Mouse (Mus musculus) left cerebral cortex, adult 9 months (tissue): Measurements from ENCODE around the gene Cdc42bpb.

Experiments
- DNase-seq, 2 experiments: peaks; one replicate each; pipeline ENCODE4 v3.0.0; 2022; ENCODE audit warnings: low spot score in 2 of 2

The Cdc42bpb gene

DNA sequence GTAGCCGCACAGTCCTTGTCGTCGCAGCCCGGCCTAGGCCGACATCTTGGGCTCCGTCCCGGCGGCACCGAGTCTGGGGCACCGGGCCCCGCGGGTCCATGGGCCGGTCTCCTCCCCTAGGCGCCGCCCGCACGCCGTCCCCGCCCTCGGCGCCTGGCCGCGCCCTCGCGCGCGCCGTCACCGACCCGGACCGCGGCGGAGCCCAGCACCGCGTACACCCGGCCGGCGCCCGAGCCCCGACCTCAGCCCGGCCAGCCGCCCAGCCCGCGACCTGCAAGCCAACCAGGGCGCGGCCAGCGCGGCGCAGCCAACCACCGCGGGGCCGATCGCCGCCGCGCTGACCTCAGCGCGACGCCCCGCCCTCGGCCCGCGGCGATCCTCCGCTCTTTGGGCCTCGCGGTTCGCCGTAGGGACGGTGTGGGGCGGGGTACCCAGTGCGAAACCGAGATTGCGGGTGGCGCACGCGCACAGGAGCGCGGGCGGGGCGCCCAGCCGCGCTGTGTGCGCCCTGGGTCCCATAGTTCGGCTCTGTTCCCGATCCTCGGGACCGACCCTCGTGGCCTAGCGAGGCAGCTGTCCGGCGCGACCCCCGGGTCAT is at the start of gene Cdc42bpb:
TSS of gene Cdc42bpb (minus strand) at position 343 of the 598 bp plus-strand sequence.
- peak; percentile 83 to 92 for DNase-seq

DNA sequence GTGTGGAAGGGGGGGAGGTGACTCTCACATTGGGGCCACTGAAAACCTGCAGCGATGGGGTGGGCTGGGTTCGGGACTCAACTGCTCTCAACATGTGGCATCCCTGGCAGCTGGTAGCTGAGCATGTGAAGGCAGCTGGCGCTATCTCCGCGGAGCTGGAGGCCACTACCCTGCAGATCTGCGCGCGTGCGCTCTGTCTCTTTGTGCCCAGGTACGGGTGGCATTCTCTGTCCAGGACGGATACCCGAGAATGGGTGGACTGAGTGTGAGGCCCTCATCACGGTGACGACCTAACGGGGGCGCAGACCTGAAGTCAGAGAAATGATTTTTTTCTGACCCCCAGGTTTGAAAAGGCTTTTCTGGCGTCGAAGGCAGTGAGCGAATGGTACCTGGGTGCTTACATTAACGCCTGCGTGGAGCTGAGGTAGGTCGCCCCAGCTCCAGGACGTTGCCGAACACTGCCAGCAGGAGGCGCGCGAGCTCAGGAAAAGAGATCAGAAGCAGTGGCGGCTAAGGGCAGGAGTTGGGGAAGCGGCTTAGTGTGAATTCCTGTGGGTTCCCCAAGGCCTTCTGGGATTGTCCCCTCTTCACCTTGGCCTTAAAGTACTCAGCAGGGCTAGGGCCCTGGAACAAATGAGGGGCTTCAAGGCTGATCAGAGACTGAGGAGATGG is 48.4 kb upstream of the Cdc42bpb start:
- peak; percentile 48 to 96 for DNase-seq

DNA sequence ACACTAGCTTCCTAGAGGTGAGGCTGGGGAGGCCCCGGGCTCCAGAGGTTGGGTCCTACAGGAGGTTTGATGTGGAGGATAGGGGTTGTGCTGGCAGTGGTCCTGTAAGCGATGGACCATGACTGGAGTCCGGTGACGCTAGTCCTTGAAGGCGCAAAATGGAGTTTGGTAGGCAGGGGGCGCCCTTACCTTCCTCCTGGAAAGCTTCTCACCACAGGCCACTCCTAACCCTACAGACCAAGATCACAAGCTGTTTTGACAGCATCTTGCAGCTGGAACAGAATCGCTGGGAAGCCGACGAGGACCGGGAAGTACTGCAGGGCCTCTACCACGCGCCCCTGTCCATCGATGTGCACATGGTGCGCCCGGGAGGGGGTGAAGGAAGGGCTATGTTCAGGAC is 47.7 kb upstream of the Cdc42bpb start:
- DNase-seq = peak in 1 of 2 experiments; percentile 88

DNA sequence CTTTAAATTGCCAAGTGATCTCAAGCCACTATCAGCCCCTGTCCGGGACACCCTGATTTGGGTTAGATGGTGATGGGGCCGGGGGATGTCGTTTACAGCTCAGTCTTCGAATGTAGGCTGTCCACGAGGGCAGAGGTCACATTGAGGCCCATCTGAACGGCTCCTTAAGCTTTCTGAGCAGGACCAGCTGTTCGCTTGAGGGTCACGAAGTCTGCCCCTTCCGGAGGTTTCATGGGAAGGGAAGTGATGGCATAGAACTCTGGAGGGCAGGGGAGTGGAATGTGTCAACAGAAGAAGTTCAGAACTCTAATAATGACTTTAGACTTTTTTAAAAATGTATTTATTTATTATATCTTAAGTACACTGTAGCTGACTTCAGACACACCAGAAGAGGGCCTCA is 47.0 kb upstream of the Cdc42bpb start:
- no peak for DNase-seq

DNA sequence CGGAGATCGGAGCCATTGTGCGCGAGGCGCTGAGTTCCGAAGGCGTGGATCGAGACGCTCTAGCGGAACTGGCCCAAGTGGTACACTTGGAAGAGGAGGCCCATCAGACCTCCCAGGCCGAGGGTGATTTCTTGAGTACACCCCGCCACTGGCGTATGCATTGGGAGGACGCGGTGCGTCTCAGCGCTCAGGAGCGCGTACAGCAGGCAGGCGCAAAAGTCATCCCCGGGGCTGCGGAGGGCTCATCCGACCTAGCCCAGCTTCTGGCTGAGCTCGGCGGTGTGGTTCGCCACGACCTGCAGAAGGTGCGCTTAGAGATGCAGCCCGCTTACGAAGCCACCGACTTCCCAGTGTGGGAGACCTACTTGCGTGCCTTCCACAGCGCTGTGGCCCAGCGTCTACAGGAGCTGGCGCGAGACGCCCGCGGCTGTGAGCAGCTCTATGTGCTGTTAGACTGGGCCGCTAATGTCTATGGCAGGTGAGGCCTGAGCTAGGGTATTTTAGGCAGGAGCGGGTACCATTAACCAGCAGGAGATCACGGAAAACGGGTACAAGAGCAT is 46.1 kb upstream of the Cdc42bpb start:
- DNase-seq = no peak

DNA sequence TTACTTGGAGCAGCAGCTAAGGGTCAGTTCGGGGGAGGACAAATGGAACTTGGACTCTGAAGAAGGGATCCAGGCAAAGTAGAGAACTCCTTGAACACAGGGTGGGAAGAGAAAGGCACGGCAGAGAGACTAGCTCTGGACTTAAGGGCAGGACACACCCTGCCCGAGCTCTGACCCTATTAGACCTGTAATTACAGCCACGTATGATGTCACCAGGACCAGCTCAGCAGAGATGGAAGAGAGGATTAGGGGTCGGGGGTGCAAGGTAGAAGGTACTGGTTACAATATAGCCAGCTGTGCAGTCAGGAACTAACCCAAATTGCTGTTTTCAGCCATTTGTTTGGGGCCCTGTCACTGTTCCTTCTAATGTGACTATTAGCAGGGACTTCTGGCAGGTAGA is 45.3 kb upstream of the Cdc42bpb start:
- no peak for DNase-seq

DNA sequence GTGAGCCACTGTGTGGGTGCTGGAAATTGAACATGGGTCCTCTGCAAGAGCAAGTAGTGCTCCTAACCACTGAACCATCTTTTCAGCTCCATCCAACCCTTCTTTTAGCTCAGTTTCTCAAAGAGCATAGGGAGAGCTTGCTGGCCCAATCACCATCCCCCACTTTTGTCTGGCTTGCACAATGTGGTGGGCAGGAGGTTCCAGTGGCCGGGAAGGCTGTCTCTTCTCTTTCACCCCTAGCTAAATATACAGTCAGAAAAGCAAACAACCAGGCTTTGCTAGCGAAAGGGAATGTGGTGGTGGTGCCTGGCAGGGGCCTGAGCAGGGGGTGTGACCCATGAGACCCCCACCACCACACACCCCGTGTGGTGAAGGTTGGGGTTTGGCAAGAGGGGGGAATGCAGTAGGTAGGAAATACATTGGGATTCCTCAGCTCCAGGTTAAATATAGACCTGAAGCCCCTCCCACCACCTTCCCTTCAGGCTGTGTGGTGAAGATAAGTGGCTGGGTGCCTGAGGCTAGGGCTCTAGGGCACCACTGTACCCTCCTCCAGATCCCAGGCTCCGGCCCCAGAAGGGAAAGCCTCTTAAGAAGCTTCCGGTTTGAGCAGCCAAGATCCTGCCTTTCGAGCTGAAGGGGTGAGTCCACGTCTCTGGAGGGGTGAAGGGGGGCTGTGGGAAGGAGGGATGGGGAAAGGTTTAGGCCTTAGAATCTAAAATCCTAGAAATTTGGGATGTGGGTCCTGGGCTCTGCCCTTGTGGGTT is 43.6 kb upstream of the Cdc42bpb start:
- DNase-seq = no peak

DNA sequence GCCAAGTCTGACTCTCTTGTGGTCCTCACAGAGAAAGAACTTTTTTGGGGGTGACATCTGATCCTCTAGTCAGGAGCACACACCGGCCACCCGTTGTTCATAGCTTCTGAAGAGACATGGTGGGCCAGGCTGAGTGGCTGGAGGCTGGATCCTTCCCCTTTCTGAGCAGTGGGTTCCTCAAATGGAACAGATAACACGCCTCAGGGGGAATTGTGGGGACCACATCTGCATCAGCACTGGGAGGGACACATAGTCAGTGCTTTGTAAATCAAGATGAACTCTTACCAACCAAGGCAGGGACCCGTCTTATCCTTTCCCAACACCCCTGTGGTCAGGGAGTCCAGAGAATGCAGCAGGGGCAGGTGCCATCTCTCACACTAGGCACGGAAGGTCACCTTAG is 42.4 kb upstream of the Cdc42bpb start:
- no peak for DNase-seq

DNA sequence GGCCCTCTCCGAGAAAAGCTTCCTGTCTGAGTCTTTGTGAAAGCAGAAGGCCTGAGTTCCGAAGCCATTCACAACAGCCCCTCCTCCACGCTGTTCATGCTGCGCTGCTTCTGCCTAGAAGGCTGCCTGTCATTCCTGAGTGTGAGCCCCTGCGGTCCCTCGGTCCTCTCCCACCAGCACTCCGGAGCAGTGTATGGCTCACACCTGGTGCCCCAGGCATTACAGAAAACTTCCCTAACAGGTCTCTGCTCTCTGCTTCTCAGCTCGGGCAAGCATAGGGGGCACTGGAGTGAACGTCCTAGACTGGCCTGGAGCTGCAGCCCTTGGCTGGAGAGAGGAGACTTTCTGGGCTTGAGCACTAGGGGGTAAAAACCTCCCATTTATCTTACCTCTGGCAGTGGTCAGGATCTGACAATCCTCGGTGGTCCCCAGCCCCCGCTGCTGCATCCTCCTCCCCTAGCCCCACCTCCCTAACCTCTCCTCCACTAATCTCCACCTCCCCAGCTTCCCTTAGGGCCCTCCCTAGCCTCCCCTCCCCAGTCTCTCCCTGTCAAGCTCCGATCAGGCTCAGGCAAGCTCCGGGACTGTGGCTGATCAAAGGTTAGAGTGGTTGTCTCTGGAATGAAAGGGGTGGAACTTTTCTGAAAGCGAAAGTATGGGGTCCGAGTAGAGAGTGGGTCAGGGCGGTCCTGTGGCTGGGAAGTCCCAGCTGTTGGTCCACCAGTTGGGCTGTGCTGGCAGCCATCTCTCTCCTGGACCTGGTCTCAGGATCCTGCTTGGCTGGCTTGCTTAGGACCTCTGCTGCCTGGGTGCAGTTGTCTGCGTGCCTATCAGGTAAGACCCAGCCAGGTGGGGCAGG is 39.6 kb upstream of the Cdc42bpb start, which contains the start of gene Exoc3l4:
TSS of gene Exoc3l4 (plus strand) at position 97 of the 859 bp plus-strand sequence.
- no peak for DNase-seq

DNA sequence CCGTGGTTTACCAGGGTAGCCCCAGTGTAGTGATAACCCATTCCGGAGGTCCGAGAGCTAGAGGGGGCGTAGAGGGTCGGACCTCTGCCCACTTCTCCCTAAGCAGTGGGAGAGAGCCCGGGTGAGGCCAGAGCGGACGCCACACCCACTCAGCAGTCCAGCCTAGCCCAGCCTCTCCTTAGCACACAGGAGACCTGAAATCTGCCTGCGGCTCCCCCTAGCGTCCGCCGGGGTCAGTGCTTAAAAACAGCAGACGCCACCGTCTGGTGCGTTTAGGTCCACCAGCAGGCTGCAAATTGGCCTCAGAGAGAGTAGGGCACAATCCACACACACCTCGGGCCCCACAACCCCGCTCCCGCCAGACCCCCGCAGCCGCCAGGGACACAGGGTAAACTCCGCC is 35.8 kb upstream of the Cdc42bpb start:
- DNase-seq = peak in 1 of 2 experiments; percentile 90

DNA sequence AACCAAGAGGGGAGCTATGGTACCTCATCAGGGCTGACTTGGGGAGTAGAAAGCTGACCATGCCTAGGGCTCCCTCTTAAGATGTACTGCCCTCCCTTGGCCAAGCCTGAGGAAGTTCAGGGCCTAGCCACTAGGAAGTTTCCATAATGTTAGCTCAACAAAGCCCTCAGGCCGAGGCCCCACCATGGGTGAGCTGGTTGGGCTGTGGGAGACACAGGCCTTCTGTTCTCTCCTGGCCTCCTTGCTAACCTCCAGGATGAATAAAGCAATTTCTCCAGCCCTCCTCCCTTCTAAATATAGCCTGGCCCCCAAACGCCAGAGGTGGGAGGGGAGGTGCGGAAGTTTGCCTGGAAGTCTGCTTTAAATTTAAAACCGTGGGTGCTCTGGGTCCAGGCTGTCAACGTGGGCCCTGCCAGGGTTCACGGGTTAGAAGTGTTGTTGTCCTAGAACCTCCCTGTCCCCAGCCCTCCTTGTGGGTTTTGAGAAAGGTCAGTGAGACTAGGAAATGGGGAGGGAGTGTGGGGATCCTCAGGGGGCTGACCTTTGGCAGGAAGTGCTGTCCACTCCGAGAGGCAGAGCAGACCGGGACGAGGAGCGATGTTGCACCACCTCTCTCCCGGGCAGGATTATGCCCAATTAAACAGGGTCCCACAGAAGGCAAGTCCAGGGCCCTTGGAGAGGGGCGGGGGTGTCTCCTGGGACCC is 35.2 kb upstream of the Cdc42bpb start:
- no peak for DNase-seq

DNA sequence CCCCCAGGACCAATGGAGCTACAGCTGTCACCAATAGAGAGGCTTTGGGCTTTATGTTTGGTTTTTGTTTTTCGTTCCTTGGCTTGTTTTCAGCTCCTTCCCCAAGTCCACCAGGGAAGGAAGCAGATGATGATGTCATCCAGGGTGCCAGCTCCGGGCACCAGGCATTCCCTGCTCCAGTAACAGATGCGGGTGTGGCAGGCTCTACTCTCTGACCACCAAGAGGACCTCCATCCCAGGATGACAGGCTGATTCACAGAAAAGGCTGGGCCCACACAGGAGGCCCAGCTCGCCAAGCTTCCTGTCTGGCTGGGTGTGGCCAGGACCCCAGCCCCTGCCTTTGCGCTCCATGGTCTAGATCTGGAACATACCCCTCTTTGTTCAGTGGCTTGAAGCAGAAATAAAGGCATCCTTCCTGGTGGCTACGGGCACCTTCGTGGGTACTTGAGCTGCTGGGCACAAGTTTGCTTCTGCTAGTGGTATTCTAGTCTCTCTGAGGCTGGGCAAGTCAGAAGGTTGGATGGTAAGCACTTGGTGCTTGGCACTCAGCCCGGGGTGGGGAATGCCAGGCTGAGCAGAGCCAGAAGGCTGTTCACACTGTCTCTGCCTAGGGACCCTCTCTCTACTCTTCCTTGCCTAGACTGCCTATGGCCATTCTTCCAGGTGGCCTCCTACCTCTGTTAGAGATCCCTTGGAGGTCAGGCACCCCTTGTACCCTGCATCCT is 34.3 kb upstream of the Cdc42bpb start:
- no peak for DNase-seq

DNA sequence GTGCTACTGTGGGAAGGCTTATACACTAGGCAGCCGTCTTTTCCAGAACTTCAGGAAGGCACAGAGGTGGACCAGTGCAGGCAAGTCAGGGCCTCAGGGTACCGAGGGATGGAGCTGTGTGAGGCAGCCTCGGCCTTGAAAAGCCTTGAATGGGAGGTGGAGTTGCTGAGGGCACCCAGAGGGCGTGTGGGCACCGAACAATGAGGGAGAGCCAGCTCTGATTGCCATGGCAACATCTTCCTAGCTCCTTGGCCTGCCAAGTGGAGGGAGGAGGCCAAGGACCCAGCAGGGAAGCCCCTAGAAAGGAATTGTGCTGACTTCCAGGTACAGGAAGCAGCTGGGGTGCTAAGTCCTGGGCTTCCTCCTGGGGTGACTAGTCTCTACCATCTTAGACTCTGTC is 32.1 kb upstream of the Cdc42bpb start:
- DNase-seq = no peak

DNA sequence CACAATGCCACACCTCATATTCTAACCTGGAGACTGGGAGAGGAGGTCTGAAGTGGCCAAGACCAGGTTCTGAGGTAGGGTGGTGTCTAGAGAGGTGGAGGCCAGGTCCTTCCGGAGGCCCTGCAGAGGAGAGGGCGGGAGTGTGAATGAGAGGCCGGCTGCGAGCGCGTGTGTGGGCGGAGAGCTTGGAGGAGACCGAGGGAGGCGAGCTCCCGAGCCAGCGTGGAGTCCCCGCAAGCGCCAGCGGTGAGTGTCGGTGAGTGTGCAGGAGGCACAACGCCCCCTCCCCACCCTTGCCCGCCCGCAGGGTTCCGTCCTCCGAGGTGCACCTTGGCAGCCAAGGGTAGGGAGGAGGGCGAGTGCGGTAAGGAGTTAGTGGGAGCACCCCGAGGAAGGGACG is 29.1 kb upstream of the Cdc42bpb start, which contains the start of gene Lbhd2:
TSS of gene Lbhd2 (plus strand) at position 188 of the 400 bp plus-strand sequence.
- no peak for DNase-seq

DNA sequence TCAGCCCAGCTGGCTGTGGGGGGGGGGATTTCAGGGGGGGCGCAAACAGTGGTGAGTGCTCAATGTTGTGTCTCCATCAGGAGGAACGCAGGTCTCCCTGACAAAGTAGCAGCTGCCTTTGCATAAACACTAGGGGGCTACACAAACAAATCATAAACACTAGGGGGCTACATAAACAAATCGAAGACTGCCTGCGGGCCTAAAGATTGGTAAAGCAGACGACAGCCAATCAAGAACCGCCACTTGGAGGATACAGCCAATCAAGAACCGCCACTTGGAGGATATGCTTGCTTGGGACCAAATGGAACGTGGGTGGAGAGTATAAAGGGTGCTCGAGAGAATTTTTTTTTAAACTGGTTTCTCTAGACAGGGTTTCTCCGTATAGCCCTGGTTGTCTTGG is 27.4 kb upstream of the Cdc42bpb start:
- no peak for DNase-seq

DNA sequence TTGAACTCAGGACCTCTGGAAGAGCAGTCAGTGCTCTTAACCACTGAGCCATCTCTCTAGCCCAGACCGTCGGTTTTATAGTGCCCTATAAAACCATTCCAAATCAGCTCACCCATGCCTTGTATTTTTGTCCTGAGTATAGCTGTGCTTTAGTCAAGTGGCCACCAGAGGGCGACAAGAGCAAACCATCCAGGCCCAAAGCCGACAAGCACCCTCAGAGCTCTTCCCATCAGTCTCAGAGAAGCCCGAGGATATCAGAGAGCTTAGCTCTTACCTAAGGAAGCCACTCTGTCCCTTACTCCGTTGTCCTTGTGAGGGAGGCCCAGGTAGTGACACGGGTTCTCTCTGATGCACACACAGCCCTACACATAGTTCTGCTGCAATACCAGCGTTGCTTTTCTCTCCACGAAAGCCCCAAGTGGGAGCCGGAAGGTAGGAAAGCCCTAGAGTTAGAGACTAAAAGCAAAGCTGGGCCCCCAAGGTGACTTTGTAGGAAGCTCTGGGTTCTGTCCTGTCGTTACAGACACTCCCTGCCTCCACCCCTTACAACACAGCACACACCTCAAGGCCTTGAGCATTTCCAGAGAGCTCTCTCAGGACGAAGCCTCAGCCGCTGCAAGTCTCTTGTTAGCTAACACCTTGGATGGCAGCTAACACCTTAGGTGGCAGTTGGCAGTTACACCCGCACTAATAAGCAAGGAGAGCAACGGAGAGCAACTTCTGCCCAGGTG is 24.1 kb upstream of the Cdc42bpb start:
- DNase-seq = peak in 1 of 2 experiments; percentile 81

DNA sequence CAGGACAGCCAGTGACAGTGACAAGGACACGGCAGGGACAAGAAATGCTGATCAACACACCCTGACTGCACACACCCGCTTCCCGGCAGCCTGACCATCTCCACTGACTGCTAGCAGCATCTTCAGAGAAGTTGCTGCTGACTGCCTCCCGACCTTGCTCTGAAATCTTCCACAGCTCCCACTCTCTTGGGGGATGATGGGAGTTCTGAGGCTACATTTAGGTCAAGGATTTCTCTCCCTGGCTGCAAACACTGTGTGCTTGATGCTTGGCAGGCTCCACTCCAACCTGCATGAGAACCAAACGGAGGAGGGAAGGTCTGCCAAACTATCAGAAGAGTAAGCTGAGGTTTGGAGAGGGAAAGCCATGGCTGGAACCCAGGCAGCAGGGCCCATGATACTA is 19.5 kb upstream of the Cdc42bpb start:
- DNase-seq = no peak

DNA sequence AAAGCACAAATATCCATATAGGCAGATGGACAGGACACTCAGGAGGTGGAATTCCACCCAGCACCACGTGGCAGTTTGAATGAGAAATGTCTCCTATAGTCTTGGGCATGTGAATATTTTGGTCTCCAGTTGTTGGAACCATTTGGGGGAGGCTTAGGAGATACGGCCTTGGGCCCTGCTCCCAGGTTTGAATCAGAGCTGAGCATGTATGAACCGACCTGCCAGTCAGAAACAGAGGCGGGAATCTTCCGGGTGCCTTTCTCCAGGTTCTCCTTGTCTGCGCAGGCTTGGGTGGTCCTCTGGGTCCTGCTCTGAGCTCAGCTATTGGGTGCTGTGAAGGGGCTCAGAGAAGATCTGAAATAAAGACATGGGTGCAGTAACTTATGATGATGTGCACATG is 16.5 kb upstream of the Cdc42bpb start:
- DNase-seq = no peak

DNA sequence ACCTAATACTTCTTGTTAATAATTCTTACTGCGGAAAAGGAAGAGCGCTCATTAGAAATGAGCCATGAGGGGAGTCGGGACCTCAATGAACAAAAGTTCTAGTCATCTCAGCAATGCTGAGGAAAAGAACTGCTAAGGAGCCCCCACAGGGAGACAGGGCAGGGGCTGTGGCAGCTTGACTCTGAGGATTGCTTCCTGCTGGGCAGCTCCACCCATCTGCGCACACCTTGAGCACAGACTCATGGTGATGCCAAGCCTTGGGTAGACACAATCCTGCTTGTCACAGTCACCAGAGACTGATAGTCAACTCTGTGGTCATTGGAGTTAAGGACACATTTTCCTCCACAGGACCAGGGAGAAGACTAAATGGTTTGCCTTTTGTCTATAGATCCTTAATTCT is 9.6 kb upstream of the Cdc42bpb start:
- DNase-seq = no peak
